Mouse (Mus musculus): ENCODE results near the gene Ankrd28. TPM values are rescaled to one million over a fixed set of nuclear protein-coding genes. Genes with fewer than 3 reads are reported as not detected.

Gene Ankrd28
- polyA plus RNA-seq, 2 experiments = 3.8 to 4.8 TPM

DNA sequence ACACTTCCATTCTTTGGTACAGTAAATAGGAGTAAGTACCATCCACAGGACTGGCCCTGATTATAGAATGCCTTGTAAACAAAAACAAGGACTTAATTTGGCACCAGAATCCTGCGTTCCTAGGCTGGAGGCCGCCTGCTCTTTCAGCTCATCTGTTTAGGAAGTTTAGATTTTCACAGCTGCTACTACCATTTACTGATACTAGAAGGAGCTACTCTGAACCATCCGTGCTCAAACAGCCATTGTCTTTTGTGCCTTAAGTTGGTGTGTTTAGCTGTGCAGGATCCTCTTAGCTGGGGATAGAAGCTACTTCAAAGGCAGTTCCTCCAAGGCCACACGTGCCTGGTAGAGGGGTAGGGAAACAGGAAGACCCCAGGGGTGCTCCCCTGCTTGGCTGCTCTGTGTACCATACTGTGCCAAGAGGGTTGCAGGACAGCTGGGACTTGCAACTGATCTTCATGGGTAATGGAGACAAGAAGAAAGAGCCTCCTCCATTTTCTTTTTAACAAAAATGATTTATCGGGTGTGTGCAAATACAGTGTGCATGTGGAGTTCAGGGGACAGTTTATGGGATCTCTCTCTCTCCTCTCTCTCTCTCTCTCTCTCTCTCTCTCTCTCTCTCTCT lies 148.4 kb downstream of the Ankrd28 start:
- Histone ChIP-seq H3K9ac (replicated peaks) (no peak overlapping the region), H3K9me3 (ENCODE audit: control insufficient read depth, low read length) (no peaks in the 10 kb centered on the region), H3K27me3 (ENCODE audit: control insufficient read depth, insufficient read depth, low read length) (no peaks in the 10 kb centered on the region), H3K4me3 (ENCODE audit: insufficient read depth in 1 of 2, low read depth in 2 of 2, low read length in 2 of 2) (no peak overlapping the region), H3K27ac (no peak overlapping the region), H3K36me3 (replicated peaks; ENCODE audit: control insufficient read depth, insufficient read depth, low read depth) (no peaks in the 10 kb centered on the region), H3K4me1 (replicated peaks; ENCODE audit: control insufficient read depth in 2 of 2, insufficient read depth in 2 of 2, low read length in 1 of 2) (peaks cover 0 to 14% of the 10 kb centered on the region in 2 experiments; a peak in 2 of 4 replicates), H3K4me2 (ENCODE audit: low read depth) (no peak overlapping the region)
- ATAC-seq (ENCODE audit: insufficient read depth) = no peak
- no peak for DNase-seq (ENCODE audit: low read depth in 3 of 3, low spot score in 3 of 3)
- WGBS (ENCODE audit: insufficient replicate concordance) = 55% methylated on average over 5 of the region's 5 CpGs
- no peak for TF ChIP-seq EP300 (IDR thresholded peaks at IDR 0.05; ENCODE audit: low read depth)

DNA sequence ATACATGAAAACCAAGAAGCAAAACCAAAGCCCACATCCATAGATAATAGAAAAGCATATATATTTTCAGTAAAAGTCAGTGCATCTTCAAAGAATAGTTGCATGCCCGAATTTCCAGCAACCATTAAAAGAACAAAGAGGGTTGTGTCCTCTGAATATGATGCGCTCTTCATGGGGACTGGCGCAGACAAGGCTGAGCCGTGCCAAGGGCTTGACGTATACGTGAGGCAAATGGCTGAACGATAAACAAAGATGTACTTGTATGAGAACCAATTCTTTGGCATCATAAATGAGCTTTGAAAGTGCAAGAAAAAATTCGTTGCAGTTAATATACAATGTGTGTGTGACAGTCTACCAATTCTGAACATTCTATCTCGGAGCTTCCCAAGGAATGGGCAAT lies 149.2 kb downstream of the Ankrd28 start:
- no peak overlapping the region for H3K4me2 ChIP-seq (ENCODE audit: low read depth)
- peaks cover 0 to 14% of the 10 kb centered on the region in 2 experiments; a peak in 2 of 4 replicates for H3K4me1 ChIP-seq (replicated peaks; ENCODE audit: control insufficient read depth in 2 of 2, insufficient read depth in 2 of 2, low read length in 1 of 2)
- no peak overlapping the region for H3K9ac ChIP-seq (replicated peaks)
- no peak for DNase-seq (ENCODE audit: low read depth in 3 of 3, low spot score in 3 of 3)
- H3K4me3 ChIP-seq (ENCODE audit: insufficient read depth in 1 of 2, low read depth in 2 of 2, low read length in 2 of 2) = no peak overlapping the region
- TF ChIP-seq EP300 (IDR thresholded peaks at IDR 0.05; ENCODE audit: low read depth) = no peak
- TF ChIP-seq CTCF (IDR thresholded peaks at IDR 0.05; ENCODE audit: low read depth) = no peak
- WGBS (ENCODE audit: insufficient replicate concordance) = 72% methylated on average over 9 of the region's 9 CpGs
- no peak overlapping the region for H3K27ac ChIP-seq
- ATAC-seq (ENCODE audit: insufficient read depth) = no peak
- H3K36me3 ChIP-seq (replicated peaks; ENCODE audit: control insufficient read depth, insufficient read depth, low read depth) = no peaks in the 10 kb centered on the region
- no peaks in the 10 kb centered on the region for H3K27me3 ChIP-seq (ENCODE audit: control insufficient read depth, insufficient read depth, low read length)
- no peaks in the 10 kb centered on the region for H3K9me3 ChIP-seq (ENCODE audit: control insufficient read depth, low read length)

DNA sequence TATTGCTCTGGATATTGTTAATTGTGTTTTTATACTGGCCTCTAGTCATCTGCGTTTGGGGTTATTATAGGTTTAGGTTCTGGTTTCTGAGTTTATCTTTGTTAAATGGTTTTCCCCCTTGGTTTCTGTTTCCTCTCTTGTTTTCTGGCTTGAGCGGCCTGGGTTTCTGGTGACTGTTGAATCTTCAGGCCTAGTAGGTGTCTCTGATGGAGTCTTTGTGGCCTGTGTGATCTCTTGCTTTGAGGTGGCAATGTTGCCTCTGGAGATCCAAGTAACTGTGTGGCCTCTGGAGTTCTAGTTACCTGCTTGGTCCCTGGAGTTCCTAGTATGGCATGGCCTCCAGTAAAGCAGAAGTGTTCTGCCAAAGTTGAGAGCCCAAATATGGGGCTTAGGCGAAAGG lies 149.8 kb downstream of the Ankrd28 start:
- TF ChIP-seq EP300 (IDR thresholded peaks at IDR 0.05; ENCODE audit: low read depth) = no peak
- TF ChIP-seq CTCF (IDR thresholded peaks at IDR 0.05; ENCODE audit: low read depth) = no peak
- DNase-seq (ENCODE audit: low read depth in 3 of 3, low spot score in 3 of 3) (no peak), ATAC-seq (ENCODE audit: insufficient read depth) (no peak)
- Histone ChIP-seq H3K4me1 (replicated peaks; ENCODE audit: control insufficient read depth in 2 of 2, insufficient read depth in 2 of 2, low read length in 1 of 2) (peaks cover 0 to 14% of the 10 kb centered on the region in 2 experiments; a peak in 2 of 4 replicates), H3K9ac (replicated peaks) (no peak overlapping the region), H3K36me3 (replicated peaks; ENCODE audit: control insufficient read depth, insufficient read depth, low read depth) (no peaks in the 10 kb centered on the region), H3K9me3 (ENCODE audit: control insufficient read depth, low read length) (no peaks in the 10 kb centered on the region), H3K4me2 (ENCODE audit: low read depth) (no peak overlapping the region), H3K4me3 (ENCODE audit: insufficient read depth in 1 of 2, low read depth in 2 of 2, low read length in 2 of 2) (no peak overlapping the region), H3K27ac (no peak overlapping the region), H3K27me3 (ENCODE audit: control insufficient read depth, insufficient read depth, low read length) (no peaks in the 10 kb centered on the region)
- WGBS (ENCODE audit: insufficient replicate concordance) = 59% methylated on average over 3 of the region's 3 CpGs

DNA sequence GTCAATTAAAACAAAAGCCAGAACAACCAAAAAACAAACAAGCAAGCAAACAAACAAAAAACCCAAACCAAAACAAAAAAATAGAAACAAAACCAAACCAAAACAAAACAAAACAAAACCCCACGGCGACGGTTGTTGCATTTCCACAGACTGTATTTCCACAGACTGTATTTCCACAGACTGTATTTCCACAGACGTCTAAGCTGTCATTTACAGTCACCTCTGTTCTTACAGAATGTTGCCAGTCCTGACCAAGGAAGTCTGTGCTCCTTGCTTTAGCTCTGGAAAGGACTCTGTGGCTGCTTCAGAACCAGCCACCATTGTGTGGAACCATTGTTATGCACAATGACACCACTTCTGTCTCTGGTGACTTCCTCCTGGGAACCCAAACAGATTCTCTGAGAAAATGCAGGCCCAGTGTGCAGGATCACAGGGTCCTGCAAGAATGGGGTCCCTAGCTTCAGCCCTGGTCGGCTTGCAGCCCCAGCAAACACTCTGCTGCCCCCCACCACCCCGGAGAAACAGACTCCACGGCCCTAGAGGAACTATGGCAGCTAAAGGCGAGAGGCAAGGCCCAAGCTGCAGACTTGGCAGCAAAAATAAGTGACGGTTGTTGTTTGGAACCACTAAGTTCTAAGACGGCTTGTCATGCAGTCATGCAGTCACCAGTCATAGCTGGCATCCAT lies 158.7 kb downstream of the Ankrd28 start:
- no peak overlapping the region for H3K4me2 ChIP-seq (ENCODE audit: low read depth)
- no peaks in the 10 kb centered on the region for H3K9me3 ChIP-seq (ENCODE audit: control insufficient read depth, low read length)
- H3K27me3 ChIP-seq (ENCODE audit: control insufficient read depth, insufficient read depth, low read length) = no peaks in the 10 kb centered on the region
- H3K36me3 ChIP-seq (replicated peaks; ENCODE audit: control insufficient read depth, insufficient read depth, low read depth) = no peaks in the 10 kb centered on the region
- TF ChIP-seq CTCF (IDR thresholded peaks at IDR 0.05; ENCODE audit: low read depth) (no peak), EP300 (IDR thresholded peaks at IDR 0.05; ENCODE audit: low read depth) (no peak)
- DNase-seq (ENCODE audit: low read depth in 3 of 3, low spot score in 3 of 3) (no peak), ATAC-seq (ENCODE audit: insufficient read depth) (no peak)
- H3K4me3 ChIP-seq (ENCODE audit: insufficient read depth in 1 of 2, low read depth in 2 of 2, low read length in 2 of 2) = no peak overlapping the region
- no peak overlapping the region for H3K27ac ChIP-seq
- WGBS (ENCODE audit: insufficient replicate concordance) = 47% methylated on average over 10 of the region's 10 CpGs
- H3K4me1 ChIP-seq (replicated peaks; ENCODE audit: control insufficient read depth in 2 of 2, insufficient read depth in 2 of 2, low read length in 1 of 2) = peaks cover 0 to 11% of the 10 kb centered on the region in 2 experiments; a peak in 2 of 4 replicates
- H3K9ac ChIP-seq (replicated peaks) = no peak overlapping the region

DNA sequence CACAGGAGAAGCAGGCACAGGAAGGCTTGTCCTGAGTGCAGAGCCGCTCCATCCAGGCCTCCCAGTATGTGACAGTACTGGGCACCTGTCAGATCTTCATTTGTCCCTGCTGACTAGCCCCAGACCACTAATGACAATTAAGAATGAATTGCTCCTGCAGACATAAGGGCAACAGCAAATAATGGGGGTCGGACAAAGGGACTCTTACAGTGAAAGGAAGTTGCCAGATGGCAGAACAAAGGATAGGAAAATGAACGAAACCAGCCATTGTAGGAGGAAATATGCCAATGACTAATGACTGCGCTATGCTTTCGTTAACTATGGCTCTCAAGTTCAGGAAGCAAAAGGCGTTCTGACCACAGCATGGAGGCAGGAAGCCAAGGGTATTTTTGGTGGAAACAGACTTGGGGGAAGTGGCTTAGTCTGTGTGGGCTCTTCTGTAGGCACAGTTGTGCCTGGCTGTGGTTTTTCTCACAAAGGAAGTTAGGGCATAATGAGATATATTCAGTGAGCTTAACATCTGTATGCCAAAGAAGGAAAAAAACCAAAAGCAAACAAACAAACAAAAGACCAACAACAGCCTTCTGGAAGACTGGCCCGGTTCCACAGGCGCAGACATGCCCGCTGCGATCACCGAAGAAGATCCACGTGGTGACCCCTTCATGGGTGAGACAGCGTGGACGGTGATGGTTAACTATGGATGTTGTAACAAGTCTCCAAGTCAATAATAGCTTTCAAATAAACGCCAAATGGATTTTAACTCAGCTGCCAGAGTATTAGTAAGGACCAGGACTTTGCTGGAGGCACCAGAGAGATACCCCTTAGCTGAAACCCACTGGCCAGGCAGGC lies 160.6 kb downstream of the Ankrd28 start:
- H3K9ac ChIP-seq (replicated peaks) = no peak overlapping the region
- no peak overlapping the region for H3K4me3 ChIP-seq (ENCODE audit: insufficient read depth in 1 of 2, low read depth in 2 of 2, low read length in 2 of 2)
- TF ChIP-seq CTCF (IDR thresholded peaks at IDR 0.05; ENCODE audit: low read depth) (no peak), EP300 (IDR thresholded peaks at IDR 0.05; ENCODE audit: low read depth) (no peak)
- H3K4me2 ChIP-seq (ENCODE audit: low read depth) = 0 out of 2 replicates have a peak overlapping the region, but pooled peaks have one; percentile 22
- no peak for DNase-seq (ENCODE audit: low read depth in 3 of 3, low spot score in 3 of 3)
- ATAC-seq (ENCODE audit: insufficient read depth) = no peak
- H3K36me3 ChIP-seq (replicated peaks; ENCODE audit: control insufficient read depth, insufficient read depth, low read depth) = no peaks in the 10 kb centered on the region
- 27% methylated on average over 15 of the region's 15 CpGs for WGBS (ENCODE audit: insufficient replicate concordance)
- H3K27ac ChIP-seq = no peak overlapping the region
- no peaks in the 10 kb centered on the region for H3K27me3 ChIP-seq (ENCODE audit: control insufficient read depth, insufficient read depth, low read length)
- H3K4me1 ChIP-seq (replicated peaks; ENCODE audit: control insufficient read depth in 2 of 2, insufficient read depth in 2 of 2, low read length in 1 of 2) = peaks cover 0 to 16% of the 10 kb centered on the region in 2 experiments; a peak in 2 of 4 replicates
- H3K9me3 ChIP-seq (ENCODE audit: control insufficient read depth, low read length) = no peaks in the 10 kb centered on the region
